Mouse (Mus musculus): ENCODE data around the gene Tmem165. TPM values are rescaled to one million over a fixed set of nuclear protein-coding genes. Genes with fewer than 3 reads are reported as not detected.

Tmem165 gene
- polyA plus RNA-seq, 1 experiment: 29.8 TPM

GRCm38 (mm10) chr5:76139808-76140729, 43.6 kb upstream of the Tmem165 start, which contains the start of gene Srd5a3:
Gene Srd5a3, plus strand, starts transcription at chr5:76140271.
- H3K27ac ChIP-seq (ENCODE audit: insufficient read depth, low read length): peak within 1 kb of the TSS; percentile 97
- H3K4me3 ChIP-seq (ENCODE audit: extremely low read depth, insufficient read depth, insufficient read length): peak within 1 kb of the TSS; percentile 83
- TF ChIP-seq POLR2A (IDR thresholded peaks at IDR 0.05; ENCODE audit: low read depth, low read length): peak; percentile 81
- TF ChIP-seq CTCF (IDR thresholded peaks at IDR 0.05; ENCODE audit: extremely low read depth, insufficient read depth, insufficient read length, insufficient replicate concordance): peak; percentile 88
- DNase-seq (ENCODE audit: low read depth in 1 of 2, low spot score in 2 of 2): peak; percentile 93 to 98
- WGBS: 2% methylated on average over 58 of the region's 69 CpGs
- no peaks in the 10 kb centered on the region for H3K27me3 ChIP-seq (ENCODE audit: control insufficient read depth, insufficient read depth, low read length)
- H3K36me3 ChIP-seq (ENCODE audit: control insufficient read depth, insufficient read depth, low read length): no peaks in the 10 kb centered on the region
- peaks cover 3% of the 10 kb centered on the region; the same call in 1 of the 2 replicates for H3K4me1 ChIP-seq (ENCODE audit: control insufficient read depth, insufficient read depth, insufficient read length)

DNA sequence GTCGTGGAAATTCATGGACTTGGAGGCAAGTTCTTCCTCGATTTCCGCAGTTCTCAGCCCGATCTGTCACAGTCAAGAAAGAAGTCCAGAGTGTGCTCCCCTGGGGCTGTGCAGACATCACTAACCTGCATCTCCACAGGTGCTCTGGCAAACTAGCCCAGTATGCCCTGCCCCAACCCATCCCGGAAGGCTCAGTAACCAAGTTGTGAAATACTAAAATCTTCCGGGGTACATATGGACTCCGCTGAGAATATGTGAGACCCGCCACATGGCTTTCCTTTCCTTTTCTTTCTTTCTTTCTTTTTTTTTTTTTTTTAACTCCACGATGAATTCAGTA, 43.0 kb upstream of the Tmem165 start:
- no peak for DNase-seq (ENCODE audit: low read depth in 1 of 2, low spot score in 2 of 2)
- Histone ChIP-seq H3K4me1 (ENCODE audit: control insufficient read depth, insufficient read depth, insufficient read length) (peaks cover 3% of the 10 kb centered on the region; the same call in 1 of the 2 replicates), H3K4me3 (ENCODE audit: extremely low read depth, insufficient read depth, insufficient read length) (peak overlapping the region; percentile 83), H3K36me3 (ENCODE audit: control insufficient read depth, insufficient read depth, low read length) (no peaks in the 10 kb centered on the region), H3K27ac (ENCODE audit: insufficient read depth, low read length) (peak overlapping the region; percentile 97), H3K27me3 (ENCODE audit: control insufficient read depth, insufficient read depth, low read length) (no peaks in the 10 kb centered on the region)
- 3% methylated on average over 9 of the region's 9 CpGs for WGBS
- TF ChIP-seq CTCF (IDR thresholded peaks at IDR 0.05; ENCODE audit: extremely low read depth, insufficient read depth, insufficient read length, insufficient replicate concordance) (no peak), POLR2A (IDR thresholded peaks at IDR 0.05; ENCODE audit: low read depth, low read length) (no peak)

DNA sequence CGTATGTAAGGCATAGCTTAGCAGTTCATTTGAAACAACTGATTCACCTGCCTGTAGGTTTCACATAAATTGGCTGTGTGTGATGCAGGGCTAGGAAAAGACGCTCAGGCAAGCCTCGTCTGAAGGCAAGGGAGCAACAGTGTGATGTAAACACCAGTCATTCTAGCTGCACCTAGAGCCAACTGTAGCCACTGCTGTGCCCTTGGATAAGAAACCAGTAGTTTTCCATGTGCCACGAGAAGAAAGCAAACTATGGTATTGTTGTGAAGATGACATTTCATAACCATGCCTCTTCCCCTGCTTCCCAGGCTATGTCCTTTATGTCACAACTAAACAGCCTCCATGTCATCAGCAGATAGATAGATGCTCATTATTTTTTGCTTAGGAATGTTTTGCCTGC, 40.3 kb upstream of the Tmem165 start:
- Histone ChIP-seq H3K27me3 (ENCODE audit: control insufficient read depth, insufficient read depth, low read length) (no peaks in the 10 kb centered on the region), H3K4me3 (ENCODE audit: extremely low read depth, insufficient read depth, insufficient read length) (no peak overlapping the region), H3K36me3 (ENCODE audit: control insufficient read depth, insufficient read depth, low read length) (no peaks in the 10 kb centered on the region), H3K27ac (ENCODE audit: insufficient read depth, low read length) (no peak overlapping the region), H3K4me1 (ENCODE audit: control insufficient read depth, insufficient read depth, insufficient read length) (peaks cover 3% of the 10 kb centered on the region; the same call in 1 of the 2 replicates)
- TF ChIP-seq CTCF (IDR thresholded peaks at IDR 0.05; ENCODE audit: extremely low read depth, insufficient read depth, insufficient read length, insufficient replicate concordance) (no peak), POLR2A (IDR thresholded peaks at IDR 0.05; ENCODE audit: low read depth, low read length) (no peak)
- WGBS: 87% methylated on average over 4 of the region's 4 CpGs
- no peak for DNase-seq (ENCODE audit: low read depth in 1 of 2, low spot score in 2 of 2)

GRCm38 (mm10) chr5:76146401-76146800, 37.3 kb upstream of the Tmem165 start:
- H3K27me3 ChIP-seq (ENCODE audit: control insufficient read depth, insufficient read depth, low read length): no peaks in the 10 kb centered on the region
- TF ChIP-seq CTCF (IDR thresholded peaks at IDR 0.05; ENCODE audit: extremely low read depth, insufficient read depth, insufficient read length, insufficient replicate concordance): no peak
- no peak for TF ChIP-seq POLR2A (IDR thresholded peaks at IDR 0.05; ENCODE audit: low read depth, low read length)
- no peaks in the 10 kb centered on the region for H3K4me1 ChIP-seq (ENCODE audit: control insufficient read depth, insufficient read depth, insufficient read length)
- no peak for DNase-seq (ENCODE audit: low read depth in 1 of 2, low spot score in 2 of 2)
- H3K36me3 ChIP-seq (ENCODE audit: control insufficient read depth, insufficient read depth, low read length): peaks cover 2% of the 10 kb centered on the region; the same call in 1 of the 2 replicates
- no peak overlapping the region for H3K4me3 ChIP-seq (ENCODE audit: extremely low read depth, insufficient read depth, insufficient read length)
- H3K27ac ChIP-seq (ENCODE audit: insufficient read depth, low read length): no peak overlapping the region
- WGBS: 100% methylated on average over 1 of the region's 1 CpGs

- WGBS: 91% methylated on average over 6 of the region's 6 CpGs
- Histone ChIP-seq H3K4me3 (ENCODE audit: extremely low read depth, insufficient read depth, insufficient read length) (no peak overlapping the region), H3K27me3 (ENCODE audit: control insufficient read depth, insufficient read depth, low read length) (no peaks in the 10 kb centered on the region), H3K4me1 (ENCODE audit: control insufficient read depth, insufficient read depth, insufficient read length) (no peaks in the 10 kb centered on the region), H3K27ac (ENCODE audit: insufficient read depth, low read length) (no peak overlapping the region), H3K36me3 (ENCODE audit: control insufficient read depth, insufficient read depth, low read length) (peaks cover 5% of the 10 kb centered on the region; the same call in 1 of the 2 replicates)
- no peak for DNase-seq (ENCODE audit: low read depth in 1 of 2, low spot score in 2 of 2)
- TF ChIP-seq POLR2A (IDR thresholded peaks at IDR 0.05; ENCODE audit: low read depth, low read length): no peak
- no peak for TF ChIP-seq CTCF (IDR thresholded peaks at IDR 0.05; ENCODE audit: extremely low read depth, insufficient read depth, insufficient read length, insufficient replicate concordance)
These were observed 34.2 kb upstream of the Tmem165 start for GRCm38 (mm10) chr5:76149436-76149835.

DNA sequence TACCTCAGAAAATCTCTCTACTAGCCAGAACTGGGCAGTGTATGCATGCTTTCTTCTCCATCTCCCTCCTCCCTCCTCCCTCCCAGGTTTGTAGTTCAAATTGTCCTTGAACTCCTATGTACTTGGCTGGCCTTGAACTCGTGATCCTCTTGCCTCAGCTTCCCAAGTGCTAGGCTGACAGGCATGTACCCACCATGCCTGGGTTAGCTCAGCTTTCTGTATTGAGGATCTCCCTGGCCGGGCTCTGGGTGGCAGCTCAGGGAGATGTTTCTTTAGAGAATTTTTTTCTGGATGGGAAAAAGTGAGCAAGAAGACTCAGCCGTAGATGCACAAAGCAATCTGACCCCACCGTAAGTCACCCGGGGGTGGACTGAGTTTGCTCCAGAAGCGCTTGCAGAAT, 30.7 kb upstream of the Tmem165 start:
- H3K27me3 ChIP-seq (ENCODE audit: control insufficient read depth, insufficient read depth, low read length): no peaks in the 10 kb centered on the region
- no peaks in the 10 kb centered on the region for H3K4me1 ChIP-seq (ENCODE audit: control insufficient read depth, insufficient read depth, insufficient read length)
- H3K4me3 ChIP-seq (ENCODE audit: extremely low read depth, insufficient read depth, insufficient read length): no peak overlapping the region
- H3K36me3 ChIP-seq (ENCODE audit: control insufficient read depth, insufficient read depth, low read length): peaks cover 7% of the 10 kb centered on the region; the same call in 1 of the 2 replicates
- no peak overlapping the region for H3K27ac ChIP-seq (ENCODE audit: insufficient read depth, low read length)
- WGBS: 93% methylated on average over 6 of the region's 6 CpGs
- TF ChIP-seq CTCF (IDR thresholded peaks at IDR 0.05; ENCODE audit: extremely low read depth, insufficient read depth, insufficient read length, insufficient replicate concordance) (no peak), POLR2A (IDR thresholded peaks at IDR 0.05; ENCODE audit: low read depth, low read length) (no peak)
- no peak for DNase-seq (ENCODE audit: low read depth in 1 of 2, low spot score in 2 of 2)

GRCm38 (mm10) chr5:76153430-76153829, 30.2 kb upstream of the Tmem165 start:
- no peak overlapping the region for H3K27ac ChIP-seq (ENCODE audit: insufficient read depth, low read length)
- peaks cover 7% of the 10 kb centered on the region; the same call in 1 of the 2 replicates for H3K36me3 ChIP-seq (ENCODE audit: control insufficient read depth, insufficient read depth, low read length)
- 94% methylated on average over 11 of the region's 11 CpGs for WGBS

More at GRCm38 (mm10) chr5:76153430-76153829, 30.2 kb upstream of the Tmem165 start:
- Histone ChIP-seq H3K27me3 (ENCODE audit: control insufficient read depth, insufficient read depth, low read length) (no peaks in the 10 kb centered on the region), H3K4me3 (ENCODE audit: extremely low read depth, insufficient read depth, insufficient read length) (no peak overlapping the region), H3K4me1 (ENCODE audit: control insufficient read depth, insufficient read depth, insufficient read length) (no peaks in the 10 kb centered on the region)
- TF ChIP-seq POLR2A (IDR thresholded peaks at IDR 0.05; ENCODE audit: low read depth, low read length): no peak
- TF ChIP-seq CTCF (IDR thresholded peaks at IDR 0.05; ENCODE audit: extremely low read depth, insufficient read depth, insufficient read length, insufficient replicate concordance): no peak
- DNase-seq (ENCODE audit: low read depth in 1 of 2, low spot score in 2 of 2): no peak
